Mouse (Mus musculus) right cerebral cortex, postnatal 10 days (tissue): ENCODE measurements at regions not wholly inside any gene's neighbourhood (a gene's known extent, or its start where the extent isn't known, plus 50 kb on each side); places are given as distances from the start of the nearest gene placed in this dataset.

Experiments used
- DNase-seq, 2 experiments: peaks; one replicate each; pipeline ENCODE4 v3.0.0; 2021; ENCODE audit warnings: low spot score in 2 of 2

- DNase-seq = no peak
These were observed 53.6 kb downstream of the Gm10320 start for GRCm38 (mm10) chr13:98438206-98438605.

- DNase-seq = no peak
These were observed 54.8 kb downstream of the Gm10320 start for GRCm38 (mm10) chr13:98436961-98437360.

GRCm38 (mm10) chr13:98435245-98435975, 56.4 kb downstream of the Gm10320 start:
- DNase-seq = no peak

GRCm38 (mm10) chr13:98429851-98430250, 62.0 kb downstream of the Gm10320 start:
- DNase-seq = no peak

GRCm38 (mm10) chr13:98427660-98428059, 64.1 kb downstream of the Gm10320 start:
- peak in 1 of 2 experiments; percentile 36 for DNase-seq

- DNase-seq = no peak
These were observed 66.8 kb downstream of the Gm10320 start for GRCm38 (mm10) chr13:98425026-98425425.

GRCm38 (mm10) chr13:98424000-98424399, 67.8 kb downstream of the Gm10320 start:
- no peak for DNase-seq

GRCm38 (mm10) chr13:98420419-98421043, 66.5 kb downstream of the Foxd1 start:
- no peak for DNase-seq

- DNase-seq = no peak
These were observed 63.7 kb downstream of the Foxd1 start for GRCm38 (mm10) chr13:98417736-98418135.

GRCm38 (mm10) chr13:98416457-98416856, 62.4 kb downstream of the Foxd1 start:
- no peak for DNase-seq

GRCm38 (mm10) chr13:98414851-98415250, 60.8 kb downstream of the Foxd1 start:
- no peak for DNase-seq

- no peak for DNase-seq
These were observed 59.2 kb downstream of the Foxd1 start for GRCm38 (mm10) chr13:98413233-98413632.
